Mouse (Mus musculus): ENCODE results near the gene Nim1k. TPM values are rescaled to one million over a fixed set of nuclear protein-coding genes. Genes with fewer than 3 reads are reported as not detected.
A peak's percentile ranks its signal among the peaks of the same experiment; 100 is the strongest.
"Not testable (repeated sequence)": the region's sequence is repeated elsewhere in the genome, so short reads cannot be mapped to it uniquely, and the experiment has no call there.

Nim1k gene
- polyA plus RNA-seq, 1 experiment from 2014 or later = 1.2 TPM

GRCm38 (mm10) chr13:119681161-119681560 is 74.5 kb downstream of the Nim1k start:
- Histone ChIP-seq H3K4me1 (replicated peaks; ENCODE audit: insufficient read depth, low read length) (no peaks in the 10 kb centered on the region), H3K36me3 (ENCODE audit: insufficient read depth, low read length) (no peaks in the 10 kb centered on the region), H3K9ac (ENCODE audit: low read depth, low read length) (no peak overlapping the region), H3K9me3 (replicated peaks; ENCODE audit: low read length) (no peaks in the 10 kb centered on the region), H3K4me2 (ENCODE audit: low read length) (no peak overlapping the region), H3K27me3 (ENCODE audit: insufficient read depth, low read length) (no peaks in the 10 kb centered on the region), H3K4me3 (replicated peaks; ENCODE audit: low read depth, low read length) (no peak overlapping the region), H3K27ac (no peak overlapping the region)
- WGBS = 63% methylated on average over 3 of the region's 3 CpGs
- DNase-seq (ENCODE audit: low spot score) = no peak
- TF ChIP-seq CTCF (IDR thresholded peaks at IDR 0.05; ENCODE audit: low read depth) = no peak
- ATAC-seq (replicated peaks; ENCODE audit: low FRiP score, low read depth) = no peak

GRCm38 (mm10) chr13:119679721-119680120 is 76.0 kb downstream of the Nim1k start:
- H3K27ac ChIP-seq = no peak overlapping the region
- H3K9ac ChIP-seq (ENCODE audit: low read depth, low read length) = no peak overlapping the region
- no peaks in the 10 kb centered on the region for H3K36me3 ChIP-seq (ENCODE audit: insufficient read depth, low read length)
- no peaks in the 10 kb centered on the region for H3K4me1 ChIP-seq (replicated peaks; ENCODE audit: insufficient read depth, low read length)
- H3K4me2 ChIP-seq (ENCODE audit: low read length) = no peak overlapping the region
- DNase-seq (ENCODE audit: low spot score) = no peak
- H3K27me3 ChIP-seq (ENCODE audit: insufficient read depth, low read length) = no peaks in the 10 kb centered on the region
- no peak overlapping the region for H3K4me3 ChIP-seq (replicated peaks; ENCODE audit: low read depth, low read length)
- H3K9me3 ChIP-seq (replicated peaks; ENCODE audit: low read length) = no peaks in the 10 kb centered on the region
- 42% methylated on average over 2 of the region's 2 CpGs for WGBS
- ATAC-seq (replicated peaks; ENCODE audit: low FRiP score, low read depth) = no peak
- no peak for TF ChIP-seq CTCF (IDR thresholded peaks at IDR 0.05; ENCODE audit: low read depth)

DNA sequence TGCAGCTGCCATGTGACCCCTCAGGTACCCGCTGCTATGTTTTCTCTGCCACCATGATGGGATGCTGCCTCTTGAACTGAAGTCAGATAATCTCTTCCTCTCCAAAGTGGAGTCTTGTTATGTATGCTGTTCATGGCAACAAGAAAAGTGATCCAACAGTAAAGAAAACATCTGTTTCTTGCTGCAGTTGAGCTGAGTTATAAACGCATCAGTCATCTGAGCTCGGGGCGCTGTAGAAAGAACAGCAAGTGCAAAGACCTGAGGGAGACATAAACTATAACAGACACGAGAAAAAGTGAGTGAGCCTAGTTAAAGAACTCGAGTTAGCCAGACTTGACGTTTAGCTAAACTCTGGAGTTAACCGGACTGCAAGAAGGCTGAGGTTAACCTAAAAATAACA is 76.9 kb downstream of the Nim1k start:
- Histone ChIP-seq H3K4me1 (replicated peaks; ENCODE audit: insufficient read depth, low read length) (no peaks in the 10 kb centered on the region), H3K4me3 (replicated peaks; ENCODE audit: low read depth, low read length) (no peak overlapping the region), H3K9ac (ENCODE audit: low read depth, low read length) (no peak overlapping the region), H3K9me3 (replicated peaks; ENCODE audit: low read length) (no peaks in the 10 kb centered on the region), H3K36me3 (ENCODE audit: insufficient read depth, low read length) (no peaks in the 10 kb centered on the region), H3K27ac (no peak overlapping the region), H3K27me3 (ENCODE audit: insufficient read depth, low read length) (no peaks in the 10 kb centered on the region), H3K4me2 (ENCODE audit: low read length) (no peak overlapping the region)
- ATAC-seq (replicated peaks; ENCODE audit: low FRiP score, low read depth) = no peak
- peak; percentile 39 for DNase-seq (ENCODE audit: low spot score)
- no peak for TF ChIP-seq CTCF (IDR thresholded peaks at IDR 0.05; ENCODE audit: low read depth)
- 38% methylated on average over 8 of the region's 8 CpGs for WGBS

DNA sequence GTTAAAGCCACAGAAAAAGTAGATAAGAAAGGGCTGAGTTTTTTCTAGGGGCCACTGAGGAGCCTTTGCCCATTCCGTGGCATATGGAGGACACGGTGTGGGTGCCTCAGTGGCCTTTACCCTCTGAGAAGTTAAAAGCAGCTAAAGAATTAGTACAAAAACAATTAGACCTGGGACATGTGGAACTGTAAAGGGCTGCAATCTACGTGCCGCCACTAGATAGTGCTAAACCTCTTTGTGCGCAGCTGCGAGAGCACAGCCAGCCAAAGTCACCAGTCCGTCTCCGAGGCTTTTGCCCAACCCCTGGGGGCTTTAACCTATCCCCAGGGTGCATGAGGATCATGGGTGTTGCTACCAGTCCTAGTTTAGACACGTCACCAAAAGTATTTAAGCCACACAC is 94.3 kb downstream of the Nim1k start:
- H3K27me3 ChIP-seq (ENCODE audit: insufficient read depth, low read length); H3K36me3 ChIP-seq (ENCODE audit: insufficient read depth, low read length); H3K27ac ChIP-seq; H3K9me3 ChIP-seq (replicated peaks; ENCODE audit: low read length); H3K4me3 ChIP-seq (replicated peaks; ENCODE audit: low read depth, low read length); DNase-seq (ENCODE audit: low spot score); H3K4me2 ChIP-seq (ENCODE audit: low read length); H3K4me1 ChIP-seq (replicated peaks; ENCODE audit: insufficient read depth, low read length); H3K9ac ChIP-seq (ENCODE audit: low read depth, low read length): not testable (repeated sequence)
- 31% methylated on average over 3 of the region's 9 CpGs for WGBS
- ATAC-seq (replicated peaks; ENCODE audit: low FRiP score, low read depth) = peak; percentile 29; the same call in 1 of the 2 replicates
- 0 out of 2 replicates have a peak, but pooled peaks have one; percentile 13 for TF ChIP-seq CTCF (IDR thresholded peaks at IDR 0.05; ENCODE audit: low read depth)

Other genes with a start within 250 kb of the Nim1k start
- gene Ccl28, start 132.1 kb downstream of the Nim1k start, polyA plus RNA-seq (2015; fragmentation: Nextera tagmentation; extraction: Ambion mirVana) = 0.08 and 0.13 TPM in 2 replicates
- 153 and 180 TPM in 2 replicates for gene Hmgcs1, start 65.5 kb downstream of the Nim1k start, polyA plus RNA-seq (2015; fragmentation: Nextera tagmentation; extraction: Ambion mirVana)
- gene Zfp131, start 35.0 kb upstream of the Nim1k start, polyA plus RNA-seq (2015; fragmentation: Nextera tagmentation; extraction: Ambion mirVana) = 27.6 and 29.7 TPM in 2 replicates
- gene AF067063, start 74.3 kb upstream of the Nim1k start, polyA plus RNA-seq (2015; fragmentation: Nextera tagmentation; extraction: Ambion mirVana) = not detected in 2 replicates
- not detected in 2 replicates for gene D13Ertd608e, start 80.1 kb upstream of the Nim1k start, polyA plus RNA-seq (2015; fragmentation: Nextera tagmentation; extraction: Ambion mirVana)
- gene Tcstv1, start 138.9 kb upstream of the Nim1k start, polyA plus RNA-seq (2015; fragmentation: Nextera tagmentation; extraction: Ambion mirVana) = not detected in 2 replicates
- gene Gm21761, start 173.4 kb upstream of the Nim1k start, polyA plus RNA-seq (2015; fragmentation: Nextera tagmentation; extraction: Ambion mirVana) = not detected in 2 replicates
- gene B020031M17Rik, start 194.9 kb upstream of the Nim1k start, polyA plus RNA-seq (2015; fragmentation: Nextera tagmentation; extraction: Ambion mirVana) = not detected in 2 replicates

Measured in kidney, postnatal 0 days (tissue).